Mouse (Mus musculus) heart, postnatal 0 days (tissue): ENCODE data around the gene Mapk1.

ENCODE experiments used
- CTCF ChIP-seq: IDR thresholded peaks from 2 replicates; pipeline ENCODE4 v1.5.1; 2016; ENCODE audit warnings: antibody characterized with exemption, control low read depth, low read depth
- EP300 ChIP-seq: IDR thresholded peaks from 2 replicates; pipeline ENCODE4 v1.6.1; 2016; ENCODE audit warnings: antibody characterized with exemption, low read depth

- TF ChIP-seq CTCF = no peak
- TF ChIP-seq EP300 = no peak
Observed at GRCm38 (mm10) chr16:17049886-17050285, 66.7 kb downstream of the Mapk1 start.
